9 mouse cellular contexts compared by ENCODE assay signal in the genomic region with DNA sequence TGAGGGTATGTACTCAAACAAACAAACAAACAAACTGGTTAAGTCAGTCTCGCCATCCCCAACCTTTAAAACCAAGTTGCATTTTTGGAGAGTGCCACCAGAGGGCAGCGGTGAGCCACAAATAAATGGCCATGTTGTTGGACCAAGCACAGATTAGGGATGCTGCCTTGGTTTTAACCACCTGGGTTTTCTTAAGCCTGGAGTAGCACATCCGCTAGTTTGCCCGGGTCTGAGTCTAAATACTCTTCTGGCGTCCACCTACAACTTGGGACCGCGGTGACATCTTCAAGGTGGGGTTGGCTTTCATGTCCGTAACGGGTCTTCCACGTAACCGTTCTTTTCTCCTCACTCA. TPM values are rescaled to one million over a fixed set of nuclear protein-coding genes. Genes with fewer than 3 reads are reported as not detected.
DNase-seq lines count a peak whose midpoint lies in the region; ATAC-seq and TF ChIP-seq lines count a peak whose summit lies in the region.
"Had no signal": no experiment of that assay in that cellular context is flagged by ENCODE, and none has a peak within 500 bp of the region (broad histone marks: within the 10 kb centered on the region; RNA-seq: fewer than 3 reads in every experiment).

No protein-coding gene starts in this region.

- DNase-seq in intestine, embryonic 14.5 days (ENCODE audit: low spot score): peak; percentile 91
- DNase-seq in adrenal gland, postnatal 25 days: peak; percentile 74
- peak; percentile 84 for DNase-seq in embryonic facial prominence, embryonic 11.5 days (ENCODE audit: low spot score)
- DNase-seq in hindbrain, postnatal 0 days (ENCODE audit: low spot score): peak; percentile 88
- peak; percentile 88 for DNase-seq in limb, embryonic 11.5 days (ENCODE audit: low spot score)
- peak; percentile 70 for DNase-seq in naive thymus-derived CD4-positive, alpha-beta T cell, adult 2 months (ENCODE audit: low read depth)
- peak; percentile 52 for DNase-seq in thymus, postnatal 0 days (ENCODE audit: low spot score)

- 40% methylated on average over 11 of the region's 11 CpGs for WGBS in intestine, embryonic 14.5 days
- 40% methylated on average over 11 of the region's 11 CpGs for WGBS in intestine, embryonic 16.5 days
- 40% methylated on average over 11 of the region's 11 CpGs for WGBS in embryonic facial prominence, embryonic 11.5 days
- WGBS in hindbrain, postnatal 0 days: 39% methylated on average over 11 of the region's 11 CpGs
- 42% methylated on average over 11 of the region's 11 CpGs for WGBS in limb, embryonic 11.5 days

- H3K4me3 ChIP-seq in intestine, embryonic 14.5 days (ENCODE audit: low read depth, low read length): no peak overlapping the region
- no peak overlapping the region for H3K4me3 ChIP-seq in intestine, embryonic 16.5 days (ENCODE audit: low read length)
- H3K4me3 ChIP-seq in embryonic facial prominence, embryonic 11.5 days (ENCODE audit: low read depth, low read length): no peak overlapping the region
- no peak overlapping the region for H3K4me3 ChIP-seq in hindbrain, postnatal 0 days (ENCODE audit: low read length)
- H3K4me3 ChIP-seq in limb, embryonic 11.5 days (ENCODE audit: low read depth, low read length): no peak overlapping the region
- H3K4me3 ChIP-seq: embryonic facial prominence, embryonic 12.5 days had no signal

- H3K9me3 ChIP-seq in intestine, embryonic 14.5 days (ENCODE audit: control insufficient read depth, low read length): no peaks in the 10 kb centered on the region
- no peaks in the 10 kb centered on the region for H3K9me3 ChIP-seq in intestine, embryonic 16.5 days (ENCODE audit: control insufficient read depth, low read length)
- H3K9me3 ChIP-seq in embryonic facial prominence, embryonic 11.5 days (replicated peaks; ENCODE audit: control insufficient read depth, low read length): no peaks in the 10 kb centered on the region
- H3K9me3 ChIP-seq in hindbrain, postnatal 0 days (ENCODE audit: low read length): no peaks in the 10 kb centered on the region
- no peaks in the 10 kb centered on the region for H3K9me3 ChIP-seq in limb, embryonic 11.5 days (ENCODE audit: control insufficient read depth, low read length)
- H3K9me3 ChIP-seq: embryonic facial prominence, embryonic 12.5 days had no signal

- no peak for ATAC-seq in intestine, embryonic 14.5 days (replicated peaks; ENCODE audit: low FRiP score, low TSS enrichment, low read depth)
- no peak for ATAC-seq in intestine, embryonic 16.5 days
- no peak for ATAC-seq in embryonic facial prominence, embryonic 11.5 days (replicated peaks; ENCODE audit: insufficient number of reproducible peaks, low FRiP score, low TSS enrichment, low read depth)
- ATAC-seq in hindbrain, postnatal 0 days: no peak
- ATAC-seq in limb, embryonic 11.5 days (ENCODE audit: insufficient number of reproducible peaks, low FRiP score, low TSS enrichment, low read depth): no peak

- no peak overlapping the region for H3K27ac ChIP-seq in intestine, embryonic 14.5 days (ENCODE audit: low read depth)
- no peak overlapping the region for H3K27ac ChIP-seq in intestine, embryonic 16.5 days (ENCODE audit: low read length)
- H3K27ac ChIP-seq in embryonic facial prominence, embryonic 11.5 days (replicated peaks; ENCODE audit: low read depth, low read length): no peak overlapping the region
- H3K27ac ChIP-seq in hindbrain, postnatal 0 days: no peak overlapping the region
- no peak overlapping the region for H3K27ac ChIP-seq in limb, embryonic 11.5 days (replicated peaks; ENCODE audit: low read depth, low read length)
- H3K27ac ChIP-seq: embryonic facial prominence, embryonic 12.5 days had no signal

- H3K4me2 ChIP-seq in intestine, embryonic 14.5 days (ENCODE audit: low read length): no peak overlapping the region
- no peak overlapping the region for H3K4me2 ChIP-seq in intestine, embryonic 16.5 days (ENCODE audit: low read depth, low read length)
- H3K4me2 ChIP-seq in embryonic facial prominence, embryonic 11.5 days (ENCODE audit: low read depth, low read length): no peak overlapping the region
- H3K4me2 ChIP-seq in hindbrain, postnatal 0 days (ENCODE audit: low read depth, low read length): no peak overlapping the region
- no peak overlapping the region for H3K4me2 ChIP-seq in limb, embryonic 11.5 days (ENCODE audit: low read depth, severe bottlenecking)
- H3K4me2 ChIP-seq: embryonic facial prominence, embryonic 12.5 days had no signal

- TF ChIP-seq CTCF in hindbrain, postnatal 0 days (IDR thresholded peaks at IDR 0.05; ENCODE audit: low read depth): peak; percentile 95

- no peaks in the 10 kb centered on the region for H3K27me3 ChIP-seq in intestine, embryonic 14.5 days (replicated peaks; ENCODE audit: control insufficient read depth, insufficient read depth, low read length)
- H3K27me3 ChIP-seq in intestine, embryonic 16.5 days (replicated peaks; ENCODE audit: control insufficient read depth, insufficient read depth, low read length): no peaks in the 10 kb centered on the region
- no peaks in the 10 kb centered on the region for H3K27me3 ChIP-seq in embryonic facial prominence, embryonic 11.5 days (ENCODE audit: control insufficient read depth, insufficient read depth, low read length)
- H3K27me3 ChIP-seq in hindbrain, postnatal 0 days (ENCODE audit: insufficient read depth, low read length): no peaks in the 10 kb centered on the region
- no peaks in the 10 kb centered on the region for H3K27me3 ChIP-seq in limb, embryonic 11.5 days (ENCODE audit: control insufficient read depth, insufficient read depth, low read length)
- H3K27me3 ChIP-seq: embryonic facial prominence, embryonic 12.5 days had no signal

- H3K4me1 ChIP-seq in intestine, embryonic 14.5 days (replicated peaks; ENCODE audit: control insufficient read depth, insufficient read depth, low read length): no peaks in the 10 kb centered on the region
- no peaks in the 10 kb centered on the region for H3K4me1 ChIP-seq in intestine, embryonic 16.5 days (ENCODE audit: control insufficient read depth, insufficient read depth, low read length)
- no peaks in the 10 kb centered on the region for H3K4me1 ChIP-seq in embryonic facial prominence, embryonic 11.5 days (ENCODE audit: control insufficient read depth, insufficient read depth, low read length)
- no peaks in the 10 kb centered on the region for H3K4me1 ChIP-seq in hindbrain, postnatal 0 days (ENCODE audit: insufficient read depth, low read length)
- H3K4me1 ChIP-seq in limb, embryonic 11.5 days (ENCODE audit: control insufficient read depth, insufficient read depth, low read length): no peaks in the 10 kb centered on the region
- H3K4me1 ChIP-seq: embryonic facial prominence, embryonic 12.5 days had no signal

- H3K9ac ChIP-seq in intestine, embryonic 14.5 days (ENCODE audit: low read length): no peak overlapping the region
- H3K9ac ChIP-seq in intestine, embryonic 16.5 days (ENCODE audit: low read depth, low read length): no peak overlapping the region
- no peak overlapping the region for H3K9ac ChIP-seq in embryonic facial prominence, embryonic 11.5 days (replicated peaks; ENCODE audit: low read length)
- H3K9ac ChIP-seq in hindbrain, postnatal 0 days (replicated peaks; ENCODE audit: low read length): no peak overlapping the region
- H3K9ac ChIP-seq in limb, embryonic 11.5 days (ENCODE audit: low read length): no peak overlapping the region
- H3K9ac ChIP-seq: embryonic facial prominence, embryonic 12.5 days had no signal

- H3K36me3 ChIP-seq in intestine, embryonic 14.5 days (ENCODE audit: control insufficient read depth, insufficient read depth, low read length): no peaks in the 10 kb centered on the region
- H3K36me3 ChIP-seq in intestine, embryonic 16.5 days (ENCODE audit: control insufficient read depth, insufficient read depth, low read length): no peaks in the 10 kb centered on the region
- no peaks in the 10 kb centered on the region for H3K36me3 ChIP-seq in embryonic facial prominence, embryonic 11.5 days (replicated peaks; ENCODE audit: control insufficient read depth, insufficient read depth, low read depth, low read length)
- no peaks in the 10 kb centered on the region for H3K36me3 ChIP-seq in hindbrain, postnatal 0 days (ENCODE audit: insufficient read depth, low read length)
- H3K36me3 ChIP-seq in limb, embryonic 11.5 days (ENCODE audit: control insufficient read depth, insufficient read depth, low read length): no peaks in the 10 kb centered on the region
- H3K36me3 ChIP-seq: embryonic facial prominence, embryonic 12.5 days had no signal

RNA-seq across cellular contexts. Expression of a gene that starts 34.7 kb away (rescaled TPM):
- polyA plus RNA-seq in intestine, embryonic 14.5 days (2014; fragmentation: Nextera tagmentation; extraction: Ambion mirVana): 0.30 and 0.46 TPM in 2 replicates
- polyA plus RNA-seq in intestine, embryonic 16.5 days (2015; fragmentation: Nextera tagmentation; extraction: Ambion mirVana): 0.50 and 1.1 TPM in 2 replicates
- total RNA-seq in adrenal gland, postnatal 25 days (2021): not detected in 2 replicates
- polyA plus RNA-seq in embryonic facial prominence, embryonic 11.5 days (2014; fragmentation: Nextera tagmentation; extraction: Ambion mirVana): 3.2 and 6.5 TPM in 2 replicates
- total RNA-seq in hindbrain, postnatal 0 days (2014; rRNA removed): 1.1 and 3.0 TPM in 2 replicates
- 0.25 and 0.35 TPM in 2 replicates for polyA plus RNA-seq in hindbrain, postnatal 0 days (2015; fragmentation: Nextera tagmentation; extraction: Ambion mirVana)
- 4.4 and 4.7 TPM in 2 replicates for polyA plus RNA-seq in limb, embryonic 11.5 days (2014; fragmentation: Nextera tagmentation; extraction: Ambion mirVana)
- polyA plus RNA-seq in thymus, postnatal 0 days (2015; fragmentation: Nextera tagmentation; extraction: Ambion mirVana): 0.22 and 0.35 TPM in 2 replicates

RNA-seq across cellular contexts. Expression of a gene that starts 58.0 kb away (rescaled TPM):
- polyA plus RNA-seq in intestine, embryonic 14.5 days (2014; fragmentation: Nextera tagmentation; extraction: Ambion mirVana): 0.05 TPM in 1 of 2 replicates, not detected in the other
- 0.02 TPM in 2 replicates for polyA plus RNA-seq in intestine, embryonic 16.5 days (2015; fragmentation: Nextera tagmentation; extraction: Ambion mirVana)
- not detected in 2 replicates for total RNA-seq in adrenal gland, postnatal 25 days (2021)
- not detected in 2 replicates for polyA plus RNA-seq in embryonic facial prominence, embryonic 11.5 days (2014; fragmentation: Nextera tagmentation; extraction: Ambion mirVana)
- 0.10 and 0.11 TPM in 2 replicates for total RNA-seq in hindbrain, postnatal 0 days (2014; rRNA removed)
- 0.16 and 0.24 TPM in 2 replicates for polyA plus RNA-seq in hindbrain, postnatal 0 days (2015; fragmentation: Nextera tagmentation; extraction: Ambion mirVana)
- not detected in 2 replicates for polyA plus RNA-seq in limb, embryonic 11.5 days (2014; fragmentation: Nextera tagmentation; extraction: Ambion mirVana)
- 0.05 TPM in 1 of 2 replicates, not detected in the other for polyA plus RNA-seq in thymus, postnatal 0 days (2015; fragmentation: Nextera tagmentation; extraction: Ambion mirVana)
